Mouse (Mus musculus) neural tube, embryonic 12.5 days (tissue): ENCODE data around the gene Dlx3. TPM values are rescaled to one million over a fixed set of nuclear protein-coding genes. Genes with fewer than 3 reads are reported as not detected.
A peak's percentile ranks its signal among the peaks of the same experiment; 100 is the strongest.

Experiments used
- ATAC-seq: fragments of 200-750 bp; cut with Nextera tagmentation; 2 replicates; pipeline ENCODE4 v1.8.0; 2017; ENCODE audit warnings: low read depth, mild to moderate bottlenecking, moderate TSS enrichment, moderate library complexity; ENCODE audit not compliant: low FRiP score
- H3K27ac ChIP-seq: fragments of 300-500 bp; sonication (generic); 2 replicates; pipeline ENCODE4 v1.5.1; 2016
- H3K27me3 ChIP-seq: fragments of 300-500 bp; sonication (generic); replicated peaks from 2 replicates; pipeline ENCODE4 v1.6.1; 2016; ENCODE audit warnings: mild to moderate bottlenecking
- H3K36me3 ChIP-seq: fragments of 300-500 bp; sonication (generic); 2 replicates; pipeline ENCODE4 v1.6.1; 2016; ENCODE audit warnings: mild to moderate bottlenecking
- H3K4me1 ChIP-seq: fragments of 300-500 bp; sonication (generic); 2 replicates; pipeline ENCODE4 v1.6.1; 2016
- H3K4me2 ChIP-seq: fragments of 300-500 bp; sonication (generic); replicated peaks from 2 replicates; pipeline ENCODE4 v1.6.1; 2016; ENCODE audit warnings: mild to moderate bottlenecking
- H3K4me3 ChIP-seq: fragments of 300-500 bp; sonication (generic); 2 replicates; pipeline ENCODE4 v1.5.1; 2016
- H3K9ac ChIP-seq: fragments of 300-500 bp; sonication (generic); 2 replicates; pipeline ENCODE4 v1.6.1; 2016; ENCODE audit warnings: mild to moderate bottlenecking
- H3K9me3 ChIP-seq: fragments of 300-500 bp; sonication (generic); 2 replicates; pipeline ENCODE4 v1.6.1; 2016; ENCODE audit warnings: mild to moderate bottlenecking
- WGBS: fragments of 180-500 bp; shearing (Covaris S2); methylation state at CpG from one replicate; pipeline ENCODE4 v1.1.7; 2016; 5-methylcytosine and 5-hydroxymethylcytosine counted together
- polyA plus RNA-seq: library from polyadenylated mRNA; unstranded; fragments of >200 nt; fragmentation: Nextera tagmentation; extraction: Ambion mirVana; gene quantifications from 2 replicates; pipeline ENCODE4 v1.2.1, GENCODE M21; 2016

Gene Dlx3
- polyA plus RNA-seq, 1 experiment from 2014 or later = 0.81 TPM

- Histone ChIP-seq H3K36me3 (no peaks in the 10 kb centered on the region), H3K27me3 (peaks cover 86% of the 10 kb centered on the region), H3K4me2 (no peak overlapping the region), H3K27ac (no peak overlapping the region), H3K9me3 (no peaks in the 10 kb centered on the region), H3K4me1 (peaks cover 14% of the 10 kb centered on the region; the same call in 1 of the 2 replicates), H3K9ac (no peak overlapping the region), H3K4me3 (no peak overlapping the region)
- no peak for ATAC-seq
- 42% methylated on average over 5 of the region's 5 CpGs for WGBS
Observed at GRCm38 (mm10) chr11:95139871-95140270, 20.0 kb downstream of the Dlx3 start.

GRCm38 (mm10) chr11:95142258-95142657 lies 22.3 kb downstream of the Dlx3 start:
- H3K27me3 ChIP-seq = peaks cover 100% of the 10 kb centered on the region
- no peak for ATAC-seq
- H3K4me1 ChIP-seq = peaks cover 28% of the 10 kb centered on the region
- no peak overlapping the region for H3K4me3 ChIP-seq
- no peak overlapping the region for H3K27ac ChIP-seq
- WGBS = 12% methylated on average over 10 of the region's 10 CpGs
- no peak overlapping the region for H3K4me2 ChIP-seq
- no peaks in the 10 kb centered on the region for H3K9me3 ChIP-seq
- no peak overlapping the region for H3K9ac ChIP-seq
- no peaks in the 10 kb centered on the region for H3K36me3 ChIP-seq

- WGBS = 2% methylated on average over 39 of the region's 39 CpGs
- H3K9ac ChIP-seq = no peak overlapping the region
- no peaks in the 10 kb centered on the region for H3K36me3 ChIP-seq
- H3K4me1 ChIP-seq = peaks cover 28% of the 10 kb centered on the region
- H3K9me3 ChIP-seq = no peaks in the 10 kb centered on the region
- H3K4me3 ChIP-seq = no peak overlapping the region
- peaks cover 100% of the 10 kb centered on the region for H3K27me3 ChIP-seq
- no peak overlapping the region for H3K4me2 ChIP-seq
- no peak for ATAC-seq
- H3K27ac ChIP-seq = no peak overlapping the region
Observed at GRCm38 (mm10) chr11:95142980-95143575, 23.2 kb downstream of the Dlx3 start.

GRCm38 (mm10) chr11:95143663-95144062 lies 23.7 kb downstream of the Dlx3 start:
- no peaks in the 10 kb centered on the region for H3K36me3 ChIP-seq
- no peak overlapping the region for H3K27ac ChIP-seq
- WGBS = 4% methylated on average over 4 of the region's 4 CpGs
- H3K9ac ChIP-seq = no peak overlapping the region
- H3K4me3 ChIP-seq = no peak overlapping the region
- no peaks in the 10 kb centered on the region for H3K9me3 ChIP-seq
- H3K27me3 ChIP-seq = peaks cover 100% of the 10 kb centered on the region
- H3K4me2 ChIP-seq = no peak overlapping the region
- ATAC-seq = no peak
- peaks cover 28% of the 10 kb centered on the region for H3K4me1 ChIP-seq

- peaks cover 100% of the 10 kb centered on the region for H3K27me3 ChIP-seq
- H3K4me3 ChIP-seq = no peak overlapping the region
- H3K4me2 ChIP-seq = no peak overlapping the region; the same call in 1 of the 2 replicates
- H3K27ac ChIP-seq = no peak overlapping the region
- no peak overlapping the region for H3K9ac ChIP-seq
- 5% methylated on average over 9 of the region's 9 CpGs for WGBS
- ATAC-seq = no peak
- H3K4me1 ChIP-seq = peaks cover 21% of the 10 kb centered on the region
- H3K36me3 ChIP-seq = no peaks in the 10 kb centered on the region
- H3K9me3 ChIP-seq = no peaks in the 10 kb centered on the region
Observed at GRCm38 (mm10) chr11:95144091-95144945, 24.4 kb downstream of the Dlx3 start.

GRCm38 (mm10) chr11:95144946-95145483 lies 25.1 kb downstream of the Dlx3 start:
- H3K9ac ChIP-seq = no peak overlapping the region

GRCm38 (mm10) chr11:95145851-95146403 lies 26.0 kb downstream of the Dlx3 start, which contains the start of gene Dlx4:
Gene Dlx4 (minus strand): TSS chr11:95146263.
- Histone ChIP-seq H3K4me2 (peak within 1 kb of the TSS; percentile 61), H3K9ac (peak within 1 kb of the TSS; percentile 17; the same call in 1 of the 2 replicates), H3K36me3 (no peaks in the 10 kb centered on the region), H3K4me1 (peaks cover 18% of the 10 kb centered on the region), H3K4me3 (peak within 1 kb of the TSS; percentile 29), H3K27ac (no peak within 1 kb of the TSS), H3K9me3 (no peaks in the 10 kb centered on the region), H3K27me3 (peaks cover 100% of the 10 kb centered on the region)
- ATAC-seq = no peak
- WGBS = under 1% methylated on average over 48 of the region's 48 CpGs

More at GRCm38 (mm10) chr11:95144946-95145483, 25.1 kb downstream of the Dlx3 start:
- 0 out of 2 replicates have a peak overlapping the region, but pooled peaks have one; percentile 29 for H3K4me3 ChIP-seq
- under 1% methylated on average over 34 of the region's 34 CpGs for WGBS
- peaks cover 100% of the 10 kb centered on the region for H3K27me3 ChIP-seq
- peaks cover 18% of the 10 kb centered on the region for H3K4me1 ChIP-seq
- H3K36me3 ChIP-seq = no peaks in the 10 kb centered on the region
- no peaks in the 10 kb centered on the region for H3K9me3 ChIP-seq
- H3K27ac ChIP-seq = no peak overlapping the region
- H3K4me2 ChIP-seq = peak overlapping the region; percentile 61
- no peak for ATAC-seq

GRCm38 (mm10) chr11:95148754-95149153 lies 28.8 kb downstream of the Dlx3 start:
- Histone ChIP-seq H3K4me1 (peaks cover 13% of the 10 kb centered on the region), H3K4me2 (no peak overlapping the region), H3K27ac (no peak overlapping the region), H3K9ac (no peak overlapping the region), H3K36me3 (no peaks in the 10 kb centered on the region), H3K27me3 (peaks cover 99% of the 10 kb centered on the region), H3K9me3 (no peaks in the 10 kb centered on the region), H3K4me3 (no peak overlapping the region)
- under 1% methylated on average over 9 of the region's 9 CpGs for WGBS
- ATAC-seq = no peak

GRCm38 (mm10) chr11:95149462-95150268 lies 29.7 kb downstream of the Dlx3 start:
- ATAC-seq = no peak
- Histone ChIP-seq H3K4me2 (no peak overlapping the region), H3K9ac (no peak overlapping the region), H3K36me3 (no peaks in the 10 kb centered on the region), H3K9me3 (no peaks in the 10 kb centered on the region), H3K27ac (no peak overlapping the region), H3K4me3 (no peak overlapping the region), H3K27me3 (peaks cover 91% of the 10 kb centered on the region), H3K4me1 (peaks cover 13% of the 10 kb centered on the region)
- WGBS = 2% methylated on average over 27 of the region's 27 CpGs

- no peak for ATAC-seq
- no peaks in the 10 kb centered on the region for H3K9me3 ChIP-seq
- H3K4me1 ChIP-seq = peaks cover 8% of the 10 kb centered on the region
- H3K4me2 ChIP-seq = no peak overlapping the region
- H3K36me3 ChIP-seq = no peaks in the 10 kb centered on the region
- H3K27ac ChIP-seq = no peak overlapping the region
- H3K27me3 ChIP-seq = peaks cover 86% of the 10 kb centered on the region
- no peak overlapping the region for H3K9ac ChIP-seq
- 2% methylated on average over 33 of the region's 33 CpGs for WGBS
- H3K4me3 ChIP-seq = no peak overlapping the region; the same call in 1 of the 2 replicates
Observed at GRCm38 (mm10) chr11:95150269-95151049, 30.5 kb downstream of the Dlx3 start.

GRCm38 (mm10) chr11:95153116-95153515 lies 33.2 kb downstream of the Dlx3 start:
- WGBS = 24% methylated on average over 5 of the region's 5 CpGs
- H3K4me1 ChIP-seq = no peaks in the 10 kb centered on the region
- H3K36me3 ChIP-seq = no peaks in the 10 kb centered on the region
- no peak for ATAC-seq
- peaks cover 62% of the 10 kb centered on the region for H3K27me3 ChIP-seq
- no peak overlapping the region for H3K4me3 ChIP-seq
- H3K4me2 ChIP-seq = no peak overlapping the region
- H3K9ac ChIP-seq = no peak overlapping the region
- no peaks in the 10 kb centered on the region for H3K9me3 ChIP-seq
- H3K27ac ChIP-seq = no peak overlapping the region
